Mouse (Mus musculus) limb, embryonic 13.5 days (tissue): ENCODE results near the gene Gdpd3. TPM values are rescaled to one million over a fixed set of nuclear protein-coding genes. Genes with fewer than 3 reads are reported as not detected.

ENCODE experiments used
- ATAC-seq: fragments of 200-750 bp; cut with Nextera tagmentation; 2 replicates; pipeline ENCODE4 v1.8.0; 2017; ENCODE audit warnings: low read depth, moderate number of reproducible peaks, moderate TSS enrichment; ENCODE audit not compliant: low FRiP score
- H3K27ac ChIP-seq: fragments of 300-500 bp; sonication (generic); 2 replicates; pipeline ENCODE4 v1.5.1; 2015; ENCODE audit warnings: inconsistent platforms, mild to moderate bottlenecking, moderate library complexity
- H3K27me3 ChIP-seq: fragments of 300-500 bp; sonication (generic); 2 replicates; pipeline ENCODE4 v1.6.1; 2015; ENCODE audit warnings: mild to moderate bottlenecking, inconsistent platforms
- H3K36me3 ChIP-seq: fragments of 300-500 bp; sonication (generic); 2 replicates; pipeline ENCODE4 v1.6.1; 2015; ENCODE audit warnings: inconsistent platforms, mild to moderate bottlenecking, moderate library complexity
- H3K4me1 ChIP-seq: fragments of 300-500 bp; sonication (generic); 2 replicates; pipeline ENCODE4 v1.6.1; 2015; ENCODE audit warnings: inconsistent platforms
- H3K4me2 ChIP-seq: fragments of 300-500 bp; sonication (generic); replicated peaks from 2 replicates; pipeline ENCODE4 v1.6.1; 2015; ENCODE audit warnings: inconsistent platforms, mild to moderate bottlenecking, moderate library complexity
- H3K4me3 ChIP-seq: fragments of 300-500 bp; sonication (generic); 2 replicates; pipeline ENCODE4 v1.5.1; 2015; ENCODE audit warnings: moderate library complexity, mild to moderate bottlenecking, inconsistent platforms
- H3K9ac ChIP-seq: fragments of 300-500 bp; sonication (generic); 2 replicates; pipeline ENCODE4 v1.6.1; 2015; ENCODE audit warnings: mild to moderate bottlenecking, inconsistent platforms
- H3K9me3 ChIP-seq: fragments of 300-500 bp; sonication (generic); 2 replicates; pipeline ENCODE4 v1.6.1; 2016; ENCODE audit warnings: inconsistent platforms
- WGBS: fragments of 180-500 bp; shearing (Covaris S2); methylation state at CpG from one replicate; pipeline ENCODE4 v1.1.7; 2015; 5-methylcytosine and 5-hydroxymethylcytosine counted together
- polyA plus RNA-seq: library from polyadenylated mRNA; unstranded; fragments of >200 nt; fragmentation: Nextera tagmentation; extraction: Ambion mirVana; gene quantifications from 2 replicates; pipeline ENCODE4 v1.2.1, GENCODE M21; 2015

Gene Gdpd3
- polyA plus RNA-seq, 1 experiment from 2014 or later, result 2.1 TPM

GRCm38 (mm10) chr7:126792721-126793443 is 26.7 kb downstream of the Gdpd3 start:
- Histone ChIP-seq H3K9me3 (no peaks in the 10 kb centered on the region), H3K9ac (peak overlapping the region; percentile 54), H3K4me1 (peaks cover 41% of the 10 kb centered on the region), H3K4me3 (peak overlapping the region; percentile 94), H3K4me2 (peak overlapping the region; percentile 77), H3K27me3 (no peaks in the 10 kb centered on the region), H3K27ac (peak overlapping the region; percentile 96), H3K36me3 (peaks cover 63% of the 10 kb centered on the region)
- 26% methylated on average over 11 of the region's 11 CpGs for WGBS
- ATAC-seq, result peak; percentile 6; the same call in 1 of the 2 replicates

GRCm38 (mm10) chr7:126793456-126794270 is 27.5 kb downstream of the Gdpd3 start:
- H3K27ac ChIP-seq, result no peak overlapping the region
- no peaks in the 10 kb centered on the region for H3K9me3 ChIP-seq
- H3K4me3 ChIP-seq, result peak overlapping the region; percentile 94; the same call in 1 of the 2 replicates
- 72% methylated on average over 4 of the region's 4 CpGs for WGBS
- H3K27me3 ChIP-seq, result no peaks in the 10 kb centered on the region
- no peak overlapping the region for H3K9ac ChIP-seq
- ATAC-seq, result no peak
- H3K4me2 ChIP-seq, result no peak overlapping the region
- H3K36me3 ChIP-seq, result peaks cover 55% of the 10 kb centered on the region
- peaks cover 46% of the 10 kb centered on the region for H3K4me1 ChIP-seq

- Histone ChIP-seq H3K4me3 (no peak overlapping the region), H3K36me3 (peaks cover 49% of the 10 kb centered on the region), H3K4me2 (no peak overlapping the region), H3K27me3 (no peaks in the 10 kb centered on the region), H3K27ac (no peak overlapping the region), H3K9me3 (no peaks in the 10 kb centered on the region), H3K9ac (no peak overlapping the region), H3K4me1 (peaks cover 46% of the 10 kb centered on the region)
- ATAC-seq, result no peak
- 70% methylated on average over 4 of the region's 4 CpGs for WGBS
Observed at GRCm38 (mm10) chr7:126794271-126794605, 28.1 kb downstream of the Gdpd3 start.

DNA sequence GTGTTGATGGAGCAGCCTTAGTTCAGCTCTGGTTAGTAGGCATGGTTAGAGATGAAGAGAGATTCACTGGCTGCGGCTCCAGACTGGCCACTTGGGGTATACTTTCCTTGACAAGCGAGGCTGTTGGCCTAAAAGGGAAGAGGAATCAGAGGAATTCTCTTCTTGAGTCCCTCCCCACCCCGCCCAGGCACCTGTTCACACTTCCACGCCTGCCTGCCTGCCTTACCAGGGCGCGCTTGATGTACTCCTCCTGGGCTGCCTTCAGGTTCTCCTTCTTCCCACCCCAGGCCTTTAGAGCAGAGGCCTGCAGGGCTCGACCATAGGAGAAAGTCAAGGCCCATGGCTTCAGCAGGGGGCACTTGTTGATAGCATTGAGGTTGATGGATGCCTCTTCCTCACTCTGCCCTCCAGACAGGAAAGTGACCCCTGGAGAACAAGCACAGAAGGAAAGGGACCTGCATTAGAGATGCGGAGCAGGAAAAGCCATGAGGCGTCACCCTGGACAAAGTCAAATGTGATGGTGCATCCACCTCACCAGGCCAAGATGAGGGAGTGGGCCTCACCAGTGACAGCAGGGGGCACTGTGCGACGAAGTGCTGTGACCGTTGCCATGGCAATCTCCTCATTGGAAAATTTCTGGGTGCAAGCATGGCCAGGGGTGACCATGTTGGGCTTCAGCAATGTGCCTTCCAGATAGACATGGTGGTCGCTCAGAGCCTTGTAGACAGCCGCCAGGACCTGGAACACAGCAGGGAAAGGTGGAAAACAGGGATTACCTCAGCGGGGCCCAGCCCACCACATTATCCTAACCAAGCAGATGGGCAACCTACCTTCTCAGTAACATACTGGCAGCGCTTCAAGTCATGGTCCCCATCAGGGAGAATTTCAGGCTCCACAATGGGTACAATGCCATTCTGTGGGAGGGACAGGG is 29.5 kb downstream of the Gdpd3 start:
- H3K4me3 ChIP-seq, result no peak overlapping the region
- no peaks in the 10 kb centered on the region for H3K9me3 ChIP-seq
- H3K36me3 ChIP-seq, result peaks cover 38% of the 10 kb centered on the region
- H3K27me3 ChIP-seq, result no peaks in the 10 kb centered on the region
- H3K27ac ChIP-seq, result no peak overlapping the region
- peaks cover 47% of the 10 kb centered on the region for H3K4me1 ChIP-seq
- 0 out of 2 replicates have a peak overlapping the region, but pooled peaks have one; percentile 91 for H3K4me2 ChIP-seq
- no peak overlapping the region for H3K9ac ChIP-seq
- no peak for ATAC-seq
- 85% methylated on average over 16 of the region's 16 CpGs for WGBS

- H3K27ac ChIP-seq, result no peak overlapping the region
- no peaks in the 10 kb centered on the region for H3K9me3 ChIP-seq
- H3K36me3 ChIP-seq, result peaks cover 38% of the 10 kb centered on the region
- H3K4me3 ChIP-seq, result peak overlapping the region; percentile 87
- ATAC-seq, result no peak
- H3K9ac ChIP-seq, result 0 out of 2 replicates have a peak overlapping the region, but pooled peaks have one; percentile 8
- H3K27me3 ChIP-seq, result no peaks in the 10 kb centered on the region
- WGBS, result 79% methylated on average over 8 of the region's 8 CpGs
- H3K4me1 ChIP-seq, result peaks cover 47% of the 10 kb centered on the region
- peak overlapping the region; percentile 91 for H3K4me2 ChIP-seq
Observed at GRCm38 (mm10) chr7:126796350-126796932, 30.3 kb downstream of the Gdpd3 start.

DNA sequence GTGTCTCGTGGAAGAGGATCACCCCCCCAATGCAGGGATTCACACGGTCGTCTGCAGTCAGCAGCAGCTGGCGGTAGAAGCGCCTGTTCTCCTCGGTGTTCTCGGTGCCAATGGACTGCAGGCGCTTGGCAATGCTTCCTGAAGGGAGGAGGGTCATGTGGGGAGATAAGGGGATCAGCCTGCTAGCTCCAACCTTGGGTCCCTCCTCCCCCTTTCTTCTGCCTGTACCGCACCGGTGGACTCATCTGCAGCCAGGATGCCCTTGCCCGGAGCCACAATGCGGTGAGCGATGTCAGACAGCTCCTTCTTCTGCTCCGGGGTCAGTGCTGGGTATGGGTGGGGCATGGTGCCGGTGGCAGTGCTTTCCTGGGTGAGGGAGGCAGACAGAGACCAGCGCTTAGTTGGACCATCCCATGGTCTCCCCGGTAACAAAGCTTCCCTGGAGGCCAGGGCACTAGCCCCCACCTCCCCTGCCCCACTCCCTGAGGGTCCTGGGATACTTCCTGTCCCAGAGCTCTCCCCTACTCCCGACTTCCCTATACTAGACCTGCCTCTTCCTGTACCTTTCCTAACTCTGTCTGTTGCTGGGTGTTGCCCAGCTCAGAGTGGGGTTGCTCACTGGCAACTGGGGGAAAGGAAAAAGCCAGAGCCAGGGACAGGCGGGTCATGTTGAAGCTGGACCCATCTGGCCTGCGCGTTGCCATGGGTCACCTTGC is 31.4 kb downstream of the Gdpd3 start, which contains the start of gene Fam57b:
Gene Fam57b, plus strand, starts transcription at position 258 of the 716 bp plus-strand sequence.
- peaks cover 43% of the 10 kb centered on the region for H3K36me3 ChIP-seq
- H3K4me1 ChIP-seq, result peaks cover 47% of the 10 kb centered on the region
- peak within 1 kb of the TSS; percentile 91 for H3K9ac ChIP-seq
- no peak for ATAC-seq
- peak within 1 kb of the TSS; percentile 91 for H3K4me2 ChIP-seq
- H3K27ac ChIP-seq, result peak within 1 kb of the TSS; percentile 94
- peak within 1 kb of the TSS; percentile 87 for H3K4me3 ChIP-seq
- WGBS, result 35% methylated on average over 21 of the region's 21 CpGs
- H3K27me3 ChIP-seq, result no peaks in the 10 kb centered on the region
- H3K9me3 ChIP-seq, result no peaks in the 10 kb centered on the region

DNA sequence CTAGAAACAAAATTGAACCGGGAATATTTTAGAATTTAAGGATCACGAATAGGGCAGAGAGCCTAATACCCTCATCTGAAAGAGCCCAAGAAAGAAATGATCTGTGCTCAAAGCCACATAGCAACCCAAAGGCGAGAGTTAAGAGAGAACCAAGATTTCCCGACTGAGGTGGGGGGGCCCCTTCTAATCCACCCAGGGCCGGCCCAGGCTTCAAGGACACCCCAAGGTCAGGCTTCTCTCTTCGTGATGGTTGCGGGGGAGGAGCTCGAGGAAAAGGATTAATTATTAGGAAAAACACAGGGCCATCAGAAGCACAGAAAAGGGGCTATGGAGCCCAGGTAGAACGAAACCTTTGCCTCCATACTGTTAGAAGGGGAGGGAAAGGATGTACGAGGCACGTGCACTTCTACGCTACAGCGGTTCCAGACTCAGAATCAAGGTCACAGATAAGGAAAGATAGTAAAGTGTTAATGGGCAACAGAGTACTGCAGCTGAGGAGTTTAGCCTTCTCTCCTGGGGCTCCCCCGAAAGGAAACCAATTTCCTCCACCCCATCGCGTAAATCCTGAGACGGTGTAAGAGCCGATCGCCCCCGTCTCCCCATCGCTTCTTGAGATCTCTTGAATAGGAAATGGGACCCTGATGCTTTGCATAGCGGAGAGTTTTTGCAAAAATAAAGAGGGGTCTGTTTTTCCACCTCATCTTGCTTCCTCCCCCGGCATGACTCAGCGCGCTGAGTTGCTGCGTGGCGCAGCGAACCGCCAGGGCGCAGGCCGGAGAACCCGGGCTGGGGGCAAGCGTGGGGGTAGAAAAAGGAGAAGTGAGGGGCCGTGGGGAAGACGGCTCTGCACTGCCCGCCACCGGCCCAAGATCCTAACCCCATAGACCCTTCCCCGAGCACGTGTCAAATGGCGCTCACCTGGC is 32.3 kb downstream of the Gdpd3 start:
- no peaks in the 10 kb centered on the region for H3K27me3 ChIP-seq
- H3K4me1 ChIP-seq, result peaks cover 40% of the 10 kb centered on the region
- peak overlapping the region; percentile 91 for H3K9ac ChIP-seq
- H3K4me2 ChIP-seq, result peak overlapping the region; percentile 91
- WGBS, result 1% methylated on average over 40 of the region's 40 CpGs
- H3K4me3 ChIP-seq, result peak overlapping the region; percentile 87
- H3K27ac ChIP-seq, result peak overlapping the region; percentile 94
- no peak for ATAC-seq
- peaks cover 47% of the 10 kb centered on the region for H3K36me3 ChIP-seq
- H3K9me3 ChIP-seq, result no peaks in the 10 kb centered on the region

- peak; percentile 96 for ATAC-seq
- Histone ChIP-seq H3K9me3 (no peaks in the 10 kb centered on the region), H3K4me3 (peak overlapping the region; percentile 87), H3K27me3 (no peaks in the 10 kb centered on the region), H3K4me2 (peak overlapping the region; percentile 91), H3K9ac (peak overlapping the region; percentile 91), H3K4me1 (peaks cover 40% of the 10 kb centered on the region), H3K27ac (peak overlapping the region; percentile 99), H3K36me3 (peaks cover 52% of the 10 kb centered on the region)
- WGBS, result under 1% methylated on average over 29 of the region's 36 CpGs
Observed at GRCm38 (mm10) chr7:126799050-126799467, 32.9 kb downstream of the Gdpd3 start.

DNA sequence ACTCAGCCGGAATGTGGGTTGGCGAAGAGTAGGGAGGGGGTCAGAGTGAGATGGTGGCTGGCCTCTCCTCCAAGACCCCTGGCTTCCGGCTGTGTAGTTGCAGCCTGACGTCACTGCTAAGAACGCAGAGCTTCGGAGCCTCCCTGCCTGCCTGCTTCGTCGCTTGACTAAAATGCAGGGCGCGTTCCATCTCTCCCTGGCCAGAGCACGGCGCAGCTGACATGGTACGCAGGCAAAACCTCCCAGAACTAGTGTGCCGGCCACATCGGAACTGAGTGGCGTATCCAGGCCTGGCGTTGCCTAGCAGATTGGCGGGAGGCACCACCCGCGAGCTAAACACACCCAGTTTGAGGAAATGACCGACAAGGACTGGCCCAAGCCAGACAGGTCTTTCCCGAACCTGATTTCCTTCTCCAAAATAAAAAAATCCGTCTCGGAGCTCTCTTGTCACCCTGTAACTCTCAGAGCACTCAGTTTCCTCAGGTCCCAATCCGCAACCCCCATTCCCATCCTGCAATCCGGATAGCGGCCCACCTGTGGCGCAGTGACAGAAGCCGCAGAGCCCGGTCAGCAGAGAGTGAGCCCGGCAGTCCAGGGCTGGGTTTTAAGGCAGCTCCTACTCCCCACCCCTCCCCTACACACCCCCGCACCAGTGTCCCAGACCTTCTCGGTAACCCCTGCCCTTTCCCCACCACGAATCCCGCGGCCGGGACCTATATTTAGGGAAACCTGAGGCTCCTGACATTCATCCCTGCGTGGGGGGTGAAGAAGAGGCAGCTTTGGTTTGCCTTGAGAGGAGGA is 33.5 kb downstream of the Gdpd3 start:
- Histone ChIP-seq H3K4me3 (peak overlapping the region; percentile 87), H3K4me2 (peak overlapping the region; percentile 91), H3K9ac (peak overlapping the region; percentile 82), H3K36me3 (peaks cover 50% of the 10 kb centered on the region), H3K4me1 (peaks cover 38% of the 10 kb centered on the region), H3K27me3 (no peaks in the 10 kb centered on the region), H3K27ac (peak overlapping the region; percentile 99), H3K9me3 (no peaks in the 10 kb centered on the region)
- 1% methylated on average over 36 of the region's 38 CpGs for WGBS
- ATAC-seq, result peak; percentile 91
